Mouse (Mus musculus): Measurements from ENCODE around the gene Nxnl2.

Nxnl2 gene

GRCm38 (mm10) chr13:51170691-51171680 is at the start of gene Nxnl2:
Gene Nxnl2 (plus strand): TSS chr13:51171022.
- peak; percentile 32 for DNase-seq (ENCODE audit: low read depth)

GRCm38 (mm10) chr13:51121966-51122365 is 48.9 kb upstream of the Nxnl2 start:
- DNase-seq (ENCODE audit: low read depth): no peak

- DNase-seq (ENCODE audit: low read depth): no peak
Measured at GRCm38 (mm10) chr13:51122771-51123170, 48.1 kb upstream of the Nxnl2 start.

GRCm38 (mm10) chr13:51125357-51125756 is 45.5 kb upstream of the Nxnl2 start:
- DNase-seq (ENCODE audit: low read depth): no peak

- no peak for DNase-seq (ENCODE audit: low read depth)
Measured at GRCm38 (mm10) chr13:51127906-51128305, 42.9 kb upstream of the Nxnl2 start.

GRCm38 (mm10) chr13:51128417-51128816 is 42.4 kb upstream of the Nxnl2 start:
- no peak for DNase-seq (ENCODE audit: low read depth)

GRCm38 (mm10) chr13:51131179-51131578 is 39.6 kb upstream of the Nxnl2 start:
- DNase-seq (ENCODE audit: low read depth): no peak

- DNase-seq (ENCODE audit: low read depth): no peak
Measured at GRCm38 (mm10) chr13:51136315-51136714, 34.5 kb upstream of the Nxnl2 start.

- no peak for DNase-seq (ENCODE audit: low read depth)
Measured at GRCm38 (mm10) chr13:51136996-51137701, 33.7 kb upstream of the Nxnl2 start.

GRCm38 (mm10) chr13:51137702-51138031 is 33.2 kb upstream of the Nxnl2 start:
- no peak for DNase-seq (ENCODE audit: low read depth)

- DNase-seq (ENCODE audit: low read depth): no peak
Measured at GRCm38 (mm10) chr13:51147106-51147505, 23.7 kb upstream of the Nxnl2 start.

GRCm38 (mm10) chr13:51152966-51153669 is 17.7 kb upstream of the Nxnl2 start:
- no peak for DNase-seq (ENCODE audit: low read depth)

- DNase-seq (ENCODE audit: low read depth): no peak
Measured at GRCm38 (mm10) chr13:51153670-51154030, 17.2 kb upstream of the Nxnl2 start.

GRCm38 (mm10) chr13:51155178-51156013 is 15.4 kb upstream of the Nxnl2 start:
- DNase-seq (ENCODE audit: low read depth): no peak

GRCm38 (mm10) chr13:51156014-51156386 is 14.8 kb upstream of the Nxnl2 start:
- no peak for DNase-seq (ENCODE audit: low read depth)

- no peak for DNase-seq (ENCODE audit: low read depth)
Measured at GRCm38 (mm10) chr13:51157291-51157690, 13.5 kb upstream of the Nxnl2 start.

GRCm38 (mm10) chr13:51161672-51162071 is 9.2 kb upstream of the Nxnl2 start:
- no peak for DNase-seq (ENCODE audit: low read depth)

- no peak for DNase-seq (ENCODE audit: low read depth)
Measured at GRCm38 (mm10) chr13:51162246-51162645, 8.6 kb upstream of the Nxnl2 start.

- DNase-seq (ENCODE audit: low read depth): no peak
Measured at GRCm38 (mm10) chr13:51166711-51167110, 4.1 kb upstream of the Nxnl2 start.

GRCm38 (mm10) chr13:51170215-51170614 is 607 bp upstream of the Nxnl2 start:
- no peak for DNase-seq (ENCODE audit: low read depth)

- no peak for DNase-seq (ENCODE audit: low read depth)
Measured at GRCm38 (mm10) chr13:51172601-51173000, 1.8 kb downstream of the Nxnl2 start.

- DNase-seq (ENCODE audit: low read depth): no peak
Measured at GRCm38 (mm10) chr13:51178932-51179331, 8.1 kb downstream of the Nxnl2 start.
